Mouse (Mus musculus): ENCODE measurements around the gene Dlg1.

Gene Dlg1

GRCm38 (mm10) chr16:31663379-31664286, at the start of gene Dlg1:
Dlg1 (plus strand) TSS chr16:31663443.
- DNase-seq, result peak; percentile 90

DNA sequence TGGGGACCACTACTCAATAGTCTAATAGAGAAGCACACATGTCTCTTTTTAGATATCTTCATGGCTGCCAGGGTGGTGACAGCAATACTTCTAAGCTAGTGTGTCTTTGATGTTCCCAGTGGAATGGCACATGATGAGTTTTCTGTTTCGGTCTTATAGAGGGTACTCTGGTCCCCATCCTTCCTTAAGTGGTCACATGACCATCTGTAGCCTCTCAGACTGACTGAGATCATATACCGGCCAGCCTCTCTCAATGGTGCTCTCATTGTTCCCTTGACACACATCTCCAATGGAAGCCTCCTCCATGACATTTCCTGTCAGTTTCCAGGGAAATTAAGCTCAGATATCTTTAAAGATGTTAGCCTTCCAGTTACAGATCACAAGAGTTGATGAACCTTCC, 46.9 kb upstream of the Dlg1 start:
- DNase-seq, result no peak

- no peak for DNase-seq
These were observed 46.1 kb upstream of the Dlg1 start for GRCm38 (mm10) chr16:31617128-31617527.

GRCm38 (mm10) chr16:31617823-31618371, 45.3 kb upstream of the Dlg1 start:
- DNase-seq, result peak; percentile 56

DNA sequence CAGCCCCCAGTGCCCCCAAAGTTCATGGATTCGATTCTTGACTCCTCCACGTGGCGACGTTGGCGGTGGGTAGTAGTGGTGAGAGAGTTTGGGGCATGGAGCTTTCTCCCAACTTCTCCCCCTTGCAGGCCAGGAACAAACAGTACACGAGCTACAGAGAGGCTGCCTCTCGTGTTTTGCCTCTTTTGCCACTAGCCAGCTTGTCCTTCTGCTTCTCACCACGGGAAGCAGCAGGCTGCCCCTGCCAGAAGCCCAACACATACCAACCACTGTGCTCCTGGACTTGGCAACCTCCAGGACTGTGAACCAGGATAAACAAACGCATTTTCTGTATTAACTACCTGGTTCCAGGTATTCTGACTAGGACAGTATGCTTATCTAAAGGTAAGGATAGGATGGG, 44.6 kb upstream of the Dlg1 start:
- DNase-seq, result peak; percentile 4

DNA sequence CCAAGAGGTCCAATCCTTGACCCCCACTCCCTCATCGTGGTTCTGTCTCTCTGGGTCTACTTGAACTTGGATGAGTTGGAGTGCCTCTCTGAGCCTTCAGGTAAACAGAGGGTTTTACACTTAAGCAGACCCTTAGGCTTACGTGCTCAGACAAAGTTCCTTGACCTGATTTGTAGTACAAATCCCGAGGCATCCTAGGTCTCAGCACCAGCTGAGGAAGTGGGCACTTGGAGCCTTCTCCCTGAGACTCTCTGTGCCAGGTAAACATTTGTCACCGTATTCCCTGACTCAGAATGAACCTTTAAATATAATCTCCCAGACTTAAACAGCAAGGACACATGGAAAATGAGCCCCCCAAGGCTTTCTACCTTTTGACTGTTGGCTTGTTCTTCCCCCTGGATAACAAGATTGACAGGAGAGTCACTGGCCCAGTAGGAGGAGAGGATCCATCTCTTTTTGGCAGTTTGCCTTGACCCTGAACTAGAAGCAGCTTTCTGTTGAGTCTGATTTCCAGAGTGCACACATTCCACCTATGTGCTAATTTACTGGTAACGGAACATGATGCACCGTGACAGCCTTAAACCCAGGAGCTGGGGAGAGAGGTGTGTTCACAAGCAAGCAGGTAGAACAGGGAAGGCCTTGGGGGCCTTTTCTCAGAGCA, 43.4 kb upstream of the Dlg1 start:
- DNase-seq, result no peak

GRCm38 (mm10) chr16:31622356-31622755, 40.9 kb upstream of the Dlg1 start:
- no peak for DNase-seq

DNA sequence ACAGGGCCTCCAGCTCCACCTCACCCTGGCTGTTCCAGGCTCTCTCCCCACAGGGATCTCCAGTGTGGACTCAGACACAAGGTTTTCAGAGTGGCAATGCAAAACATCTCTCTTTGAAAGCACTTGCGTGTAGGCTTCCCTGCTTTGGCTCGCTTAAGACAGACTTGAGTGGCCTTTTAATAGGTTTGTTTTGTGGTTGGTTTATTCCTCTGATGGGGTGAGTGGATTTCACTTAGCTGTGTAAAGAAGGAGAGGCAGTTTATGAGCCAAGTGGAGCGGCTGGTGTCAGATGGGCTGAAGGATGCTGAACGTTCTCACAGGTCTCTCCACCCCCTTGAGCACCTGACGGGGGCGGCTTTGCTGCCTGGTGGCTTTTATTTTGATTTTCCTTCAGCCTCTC, 40.1 kb upstream of the Dlg1 start:
- no peak for DNase-seq

DNA sequence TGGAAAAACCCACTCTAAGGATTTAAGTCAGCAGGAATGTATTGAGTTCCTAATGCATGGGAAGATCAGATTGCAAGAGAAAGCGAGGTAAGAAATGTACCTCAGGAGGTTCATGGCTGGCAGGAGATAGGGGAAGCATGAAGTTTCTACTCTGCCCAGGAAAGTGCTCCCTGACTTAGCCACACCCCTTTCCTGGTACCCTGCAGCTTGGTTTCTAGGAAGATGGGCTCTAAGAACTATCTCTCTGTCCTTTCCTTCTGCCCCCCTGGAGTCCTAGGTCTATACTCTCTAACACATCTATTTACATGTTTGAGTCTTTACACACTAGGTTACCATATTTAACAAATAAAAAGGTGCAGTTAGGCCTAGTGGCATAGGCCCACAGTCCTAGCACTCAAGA, 38.5 kb upstream of the Dlg1 start:
- DNase-seq, result no peak

DNA sequence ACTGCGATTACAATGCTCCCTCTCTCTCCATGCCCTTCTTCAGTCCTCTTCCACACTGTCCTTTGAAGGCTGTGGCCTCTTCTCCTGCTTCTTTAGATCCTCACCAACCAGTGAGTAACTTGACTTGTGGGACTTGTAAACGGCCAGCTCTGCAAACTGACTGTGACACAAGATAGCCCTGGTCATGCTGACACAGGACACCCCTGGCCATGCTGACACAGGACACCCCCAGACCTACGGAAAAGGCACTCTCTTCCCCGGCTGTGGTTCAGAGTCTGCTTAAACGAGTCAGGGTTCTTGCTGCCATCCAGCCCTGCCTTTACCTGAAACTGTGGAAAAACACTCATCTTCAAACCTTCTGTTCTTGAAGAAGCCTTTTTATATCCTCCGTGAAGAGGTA, 36.9 kb upstream of the Dlg1 start:
- no peak for DNase-seq

DNA sequence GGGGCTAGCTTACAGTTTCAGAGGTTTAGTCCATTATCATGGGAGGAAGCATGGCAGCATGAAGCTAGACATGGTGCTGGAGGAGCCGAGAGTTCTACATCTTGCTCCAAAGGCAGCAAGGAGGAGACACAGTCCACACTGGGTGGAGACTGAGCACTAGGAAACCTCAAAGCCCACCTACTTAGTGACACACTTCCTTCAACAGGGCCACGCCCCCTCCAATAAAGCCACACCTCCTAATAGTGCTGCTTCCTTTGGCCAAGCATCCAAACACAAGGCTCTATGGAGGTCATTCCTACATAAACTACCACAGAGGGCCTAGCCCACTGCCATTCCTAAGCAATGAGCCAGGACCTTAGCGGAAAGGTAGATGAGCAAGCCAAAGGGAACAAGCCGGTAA, 32.9 kb upstream of the Dlg1 start:
- no peak for DNase-seq

DNA sequence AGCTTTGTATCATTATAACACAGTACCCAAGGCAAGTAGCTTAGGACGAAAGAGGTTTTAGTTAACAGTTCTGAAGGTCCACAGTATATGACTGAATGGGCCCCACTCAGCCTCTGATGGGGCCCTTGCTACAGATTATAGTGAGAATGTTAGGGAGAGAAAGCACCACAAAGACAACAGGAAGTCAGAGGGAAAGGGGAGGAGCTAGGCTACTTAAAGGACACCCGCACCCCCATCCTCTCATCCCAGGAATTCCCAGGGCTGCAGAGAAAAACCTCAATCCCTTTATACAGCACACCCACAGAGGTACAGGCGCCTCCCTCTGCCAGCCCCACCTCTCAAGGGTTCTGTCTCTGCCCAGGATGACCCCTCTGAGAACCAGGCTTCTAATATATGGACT, 32.2 kb upstream of the Dlg1 start:
- DNase-seq, result no peak

DNA sequence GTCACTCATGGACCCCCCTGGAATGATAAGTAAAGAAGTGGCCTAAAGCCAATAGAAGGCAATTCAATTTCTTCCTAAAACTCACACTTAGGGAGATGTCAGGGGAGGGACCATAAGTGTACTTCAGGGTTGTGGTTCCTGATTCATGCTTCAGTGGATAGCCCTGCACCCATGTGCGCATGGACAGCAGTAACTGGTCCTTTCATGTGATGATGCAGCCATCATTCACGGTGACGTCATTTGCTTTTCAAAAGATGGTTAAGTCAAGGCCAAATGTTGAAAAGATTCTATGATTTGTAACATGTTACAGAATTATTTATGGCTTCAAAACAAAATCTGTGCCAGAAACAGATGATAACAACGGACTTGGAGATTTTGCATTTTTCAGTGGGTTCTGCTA, 28.9 kb upstream of the Dlg1 start:
- DNase-seq, result no peak

- no peak for DNase-seq
These were observed 24.9 kb upstream of the Dlg1 start for GRCm38 (mm10) chr16:31638393-31638792.

GRCm38 (mm10) chr16:31639946-31640345, 23.3 kb upstream of the Dlg1 start:
- DNase-seq, result no peak

DNA sequence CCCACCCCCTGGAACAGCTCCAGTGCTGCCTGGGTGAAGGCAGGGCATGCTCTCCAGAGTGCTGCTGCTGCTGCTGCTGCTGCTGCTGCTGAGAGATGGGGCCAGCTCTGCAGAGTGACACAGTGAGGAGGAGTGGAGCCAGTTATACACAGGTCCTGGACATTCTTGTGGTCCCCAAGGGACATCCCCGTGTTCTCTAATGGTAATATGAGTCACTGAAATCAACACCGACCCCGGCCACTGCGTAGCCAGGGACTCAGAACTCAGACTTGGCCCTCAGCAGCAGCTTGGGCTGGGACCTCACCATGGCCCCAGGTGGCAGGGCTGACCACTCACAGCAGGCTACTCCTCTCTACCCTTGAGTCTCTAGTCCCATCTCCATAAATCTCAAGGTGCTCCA, 21.5 kb upstream of the Dlg1 start:
- no peak for DNase-seq

DNA sequence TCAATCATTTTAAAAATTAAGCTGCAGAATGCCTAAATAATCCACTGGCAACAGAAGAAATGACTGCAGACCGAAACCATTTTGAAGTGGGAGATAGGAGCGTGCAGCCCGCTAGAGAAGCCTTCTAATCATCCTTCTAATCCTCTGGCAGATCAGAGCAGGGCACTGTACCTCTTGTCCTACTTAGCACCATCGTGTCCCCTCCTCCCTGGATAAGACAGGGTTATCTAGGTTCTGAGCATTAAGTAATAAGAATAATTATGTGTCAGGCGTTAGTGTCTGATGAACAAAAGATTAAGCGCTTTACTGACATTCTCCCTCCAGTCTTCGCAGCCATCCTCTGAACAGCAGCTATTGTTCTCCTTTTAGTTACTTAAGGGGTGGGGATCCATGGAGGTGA, 16.0 kb upstream of the Dlg1 start:
- no peak for DNase-seq

DNA sequence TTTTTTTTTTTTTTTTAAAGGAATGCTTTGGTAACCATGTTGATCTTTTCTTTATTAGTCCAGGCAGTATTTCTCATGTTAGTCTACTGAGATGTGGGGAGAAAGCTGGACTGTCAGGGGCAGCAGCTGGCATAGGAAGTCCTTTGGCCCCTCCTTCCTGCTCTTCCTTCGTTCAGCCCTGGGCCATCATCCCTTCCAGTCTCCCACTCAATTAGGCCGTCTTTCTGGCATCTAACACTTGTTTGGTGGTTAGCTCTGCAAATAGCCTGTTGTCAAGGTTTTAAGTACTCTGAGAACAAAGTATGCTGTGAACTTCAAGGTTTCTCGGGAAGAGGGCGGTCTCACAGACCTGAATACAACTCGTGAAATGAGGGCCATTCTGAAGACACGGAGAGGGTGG, 12.5 kb upstream of the Dlg1 start:
- no peak for DNase-seq

DNA sequence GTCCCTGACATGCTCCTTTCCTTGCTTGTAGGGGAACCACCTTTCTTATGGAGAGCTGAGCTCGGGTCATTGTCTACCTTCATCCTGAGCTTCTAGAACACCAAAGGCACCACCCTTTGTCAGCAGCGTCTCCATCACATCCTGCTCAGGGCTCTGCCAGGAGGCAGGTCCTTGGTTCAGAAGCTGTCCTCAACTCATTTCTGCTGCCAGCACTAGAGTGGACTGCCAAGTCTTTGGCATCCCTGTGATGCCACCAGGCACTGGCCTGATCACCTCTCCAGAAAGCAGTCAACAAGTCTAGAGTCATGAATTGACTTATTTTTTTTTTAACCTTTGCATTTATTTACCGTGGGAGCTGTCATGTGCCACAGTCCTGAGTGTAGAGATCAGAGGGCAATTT, 11.7 kb upstream of the Dlg1 start:
- no peak for DNase-seq

GRCm38 (mm10) chr16:31652115-31652843, 11.0 kb upstream of the Dlg1 start:
- DNase-seq, result no peak

GRCm38 (mm10) chr16:31653616-31654015, 9.6 kb upstream of the Dlg1 start:
- DNase-seq, result no peak

- no peak for DNase-seq
These were observed 9.2 kb upstream of the Dlg1 start for GRCm38 (mm10) chr16:31654021-31654420.

- no peak for DNase-seq
These were observed 7.7 kb upstream of the Dlg1 start for GRCm38 (mm10) chr16:31655531-31655930.

GRCm38 (mm10) chr16:31657502-31657901, 5.7 kb upstream of the Dlg1 start:
- DNase-seq, result no peak

Data from kidney, adult 18-20 months (tissue).